Mouse (Mus musculus) testis, adult 2 months (tissue): ENCODE data around the gene Rhof.

Experiments used
- CTCF ChIP-seq: fragments of 200-500 bp; IDR thresholded peaks from 2 replicates; pipeline ENCODE4 v1.5.1; 2012; ENCODE audit warnings: low read depth, mild to moderate bottlenecking, inconsistent platforms, low read length, moderate library complexity; ENCODE audit not compliant: control insufficient read depth, insufficient read depth, insufficient replicate concordance
- POLR2A ChIP-seq: fragments of 200-500 bp; IDR thresholded peaks from 2 replicates; pipeline ENCODE4 v1.6.1; 2012; ENCODE audit warnings: low read depth, mild to moderate bottlenecking, inconsistent platforms, low read length, moderate library complexity; ENCODE audit not compliant: control insufficient read depth

- TF ChIP-seq CTCF, result no peak
- TF ChIP-seq POLR2A, result peak; percentile 40; the same call in 1 of the 2 replicates
These were observed 8.4 kb upstream of the Rhof start for GRCm38 (mm10) chr5:123140694-123141554.
